Mouse (Mus musculus): ENCODE results near the gene Krt12. TPM values are rescaled to one million over a fixed set of nuclear protein-coding genes. Genes with fewer than 3 reads are reported as not detected.

Gene Krt12
- polyA plus RNA-seq, 1 experiment from 2014 or later: not detected

GRCm38 (mm10) chr11:99396034-99396433 is 26.0 kb downstream of the Krt12 start:
- H3K27me3 ChIP-seq (ENCODE audit: control insufficient read depth, insufficient read depth, low read length): peaks cover 8% of the 10 kb centered on the region
- 48% methylated on average over 3 of the region's 3 CpGs for WGBS (ENCODE audit: insufficient replicate concordance)
- H3K9ac ChIP-seq (ENCODE audit: low read depth, low read length): no peak overlapping the region
- no peak for ATAC-seq (replicated peaks; ENCODE audit: insufficient number of reproducible peaks, low FRiP score, low TSS enrichment)
- H3K9me3 ChIP-seq (replicated peaks; ENCODE audit: control insufficient read depth, low read length): no peaks in the 10 kb centered on the region
- no peaks in the 10 kb centered on the region for H3K36me3 ChIP-seq (ENCODE audit: control insufficient read depth, insufficient read depth, low read length)
- H3K4me1 ChIP-seq (ENCODE audit: control insufficient read depth, insufficient read depth, low read length): no peaks in the 10 kb centered on the region
- no peak overlapping the region for H3K4me3 ChIP-seq (ENCODE audit: low read depth, low read length)
- no peak overlapping the region for H3K27ac ChIP-seq (ENCODE audit: low read depth, low read length)
- H3K4me2 ChIP-seq: no peak overlapping the region

GRCm38 (mm10) chr11:99392492-99392891 is 29.6 kb downstream of the Krt12 start:
- H3K4me1 ChIP-seq (ENCODE audit: control insufficient read depth, insufficient read depth, low read length): no peaks in the 10 kb centered on the region
- H3K27ac ChIP-seq (ENCODE audit: low read depth, low read length): no peak overlapping the region
- no peak overlapping the region for H3K4me3 ChIP-seq (ENCODE audit: low read depth, low read length)
- 77% methylated on average over 10 of the region's 10 CpGs for WGBS (ENCODE audit: insufficient replicate concordance)
- no peaks in the 10 kb centered on the region for H3K27me3 ChIP-seq (ENCODE audit: control insufficient read depth, insufficient read depth, low read length)
- no peak for ATAC-seq (replicated peaks; ENCODE audit: insufficient number of reproducible peaks, low FRiP score, low TSS enrichment)
- no peak overlapping the region for H3K4me2 ChIP-seq
- no peak overlapping the region for H3K9ac ChIP-seq (ENCODE audit: low read depth, low read length)
- no peaks in the 10 kb centered on the region for H3K9me3 ChIP-seq (replicated peaks; ENCODE audit: control insufficient read depth, low read length)
- no peaks in the 10 kb centered on the region for H3K36me3 ChIP-seq (ENCODE audit: control insufficient read depth, insufficient read depth, low read length)

- no peaks in the 10 kb centered on the region for H3K4me1 ChIP-seq (ENCODE audit: control insufficient read depth, insufficient read depth, low read length)
- no peaks in the 10 kb centered on the region for H3K9me3 ChIP-seq (replicated peaks; ENCODE audit: control insufficient read depth, low read length)
- no peaks in the 10 kb centered on the region for H3K36me3 ChIP-seq (ENCODE audit: control insufficient read depth, insufficient read depth, low read length)
- no peak overlapping the region for H3K4me2 ChIP-seq
- WGBS (ENCODE audit: insufficient replicate concordance): 74% methylated on average over 6 of the region's 6 CpGs
- no peak overlapping the region for H3K27ac ChIP-seq (ENCODE audit: low read depth, low read length)
- H3K9ac ChIP-seq (ENCODE audit: low read depth, low read length): no peak overlapping the region
- H3K4me3 ChIP-seq (ENCODE audit: low read depth, low read length): no peak overlapping the region
- H3K27me3 ChIP-seq (ENCODE audit: control insufficient read depth, insufficient read depth, low read length): no peaks in the 10 kb centered on the region
- no peak for ATAC-seq (replicated peaks; ENCODE audit: insufficient number of reproducible peaks, low FRiP score, low TSS enrichment)
These were observed 30.7 kb downstream of the Krt12 start for GRCm38 (mm10) chr11:99391375-99391774.

- H3K9me3 ChIP-seq (replicated peaks; ENCODE audit: control insufficient read depth, low read length): no peaks in the 10 kb centered on the region
- H3K36me3 ChIP-seq (ENCODE audit: control insufficient read depth, insufficient read depth, low read length): no peaks in the 10 kb centered on the region
- no peaks in the 10 kb centered on the region for H3K27me3 ChIP-seq (ENCODE audit: control insufficient read depth, insufficient read depth, low read length)
- H3K4me1 ChIP-seq (ENCODE audit: control insufficient read depth, insufficient read depth, low read length): no peaks in the 10 kb centered on the region
- H3K4me3 ChIP-seq (ENCODE audit: low read depth, low read length): no peak overlapping the region
- 68% methylated on average over 7 of the region's 7 CpGs for WGBS (ENCODE audit: insufficient replicate concordance)
- no peak overlapping the region for H3K27ac ChIP-seq (ENCODE audit: low read depth, low read length)
- no peak overlapping the region for H3K9ac ChIP-seq (ENCODE audit: low read depth, low read length)
- no peak for ATAC-seq (replicated peaks; ENCODE audit: insufficient number of reproducible peaks, low FRiP score, low TSS enrichment)
- no peak overlapping the region for H3K4me2 ChIP-seq
These were observed 31.2 kb downstream of the Krt12 start for GRCm38 (mm10) chr11:99390866-99391265.

DNA sequence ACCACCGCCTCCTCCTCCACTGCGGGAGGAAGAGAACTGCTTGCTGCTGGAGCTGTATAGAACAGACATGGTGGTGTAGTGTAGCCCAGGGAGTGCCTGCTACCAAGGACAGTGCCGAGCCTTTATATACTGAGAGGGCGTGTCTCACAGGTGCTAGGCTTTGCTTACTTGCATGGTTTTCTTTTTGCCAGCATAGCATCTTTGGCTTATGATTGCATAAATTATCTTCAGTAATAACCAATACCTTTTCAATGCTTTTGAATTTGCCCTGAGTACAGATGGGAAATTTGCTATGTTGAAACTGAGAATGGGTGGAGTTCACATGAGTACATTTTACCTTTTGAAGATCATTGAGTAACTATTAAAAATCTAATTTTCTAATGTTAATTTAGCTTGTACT is 32.8 kb downstream of the Krt12 start, which contains the start of gene Krt10:
Gene Krt10, minus strand, starts transcription at position 101 of the 400 bp plus-strand sequence.
- Histone ChIP-seq H3K9ac (ENCODE audit: low read depth, low read length) (no peak within 1 kb of the TSS), H3K4me1 (ENCODE audit: control insufficient read depth, insufficient read depth, low read length) (no peaks in the 10 kb centered on the region), H3K36me3 (ENCODE audit: control insufficient read depth, insufficient read depth, low read length) (no peaks in the 10 kb centered on the region), H3K27me3 (ENCODE audit: control insufficient read depth, insufficient read depth, low read length) (no peaks in the 10 kb centered on the region), H3K27ac (ENCODE audit: low read depth, low read length) (no peak within 1 kb of the TSS), H3K4me2 (no peak within 1 kb of the TSS), H3K9me3 (replicated peaks; ENCODE audit: control insufficient read depth, low read length) (no peaks in the 10 kb centered on the region), H3K4me3 (ENCODE audit: low read depth, low read length) (no peak within 1 kb of the TSS)
- ATAC-seq (replicated peaks; ENCODE audit: insufficient number of reproducible peaks, low FRiP score, low TSS enrichment): no peak
- WGBS (ENCODE audit: insufficient replicate concordance): 69% methylated on average over 4 of the region's 4 CpGs

GRCm38 (mm10) chr11:99388661-99389060 is 33.4 kb downstream of the Krt12 start:
- Histone ChIP-seq H3K9me3 (replicated peaks; ENCODE audit: control insufficient read depth, low read length) (no peaks in the 10 kb centered on the region), H3K9ac (ENCODE audit: low read depth, low read length) (no peak overlapping the region), H3K4me2 (no peak overlapping the region), H3K27ac (ENCODE audit: low read depth, low read length) (no peak overlapping the region), H3K4me1 (ENCODE audit: control insufficient read depth, insufficient read depth, low read length) (no peaks in the 10 kb centered on the region), H3K27me3 (ENCODE audit: control insufficient read depth, insufficient read depth, low read length) (0 out of 2 replicates have a peak, but pooled peaks cover under 1% of the 10 kb centered on the region), H3K36me3 (ENCODE audit: control insufficient read depth, insufficient read depth, low read length) (no peaks in the 10 kb centered on the region), H3K4me3 (ENCODE audit: low read depth, low read length) (no peak overlapping the region)
- ATAC-seq (replicated peaks; ENCODE audit: insufficient number of reproducible peaks, low FRiP score, low TSS enrichment): no peak
- WGBS (ENCODE audit: insufficient replicate concordance): 88% methylated on average over 18 of the region's 18 CpGs

DNA sequence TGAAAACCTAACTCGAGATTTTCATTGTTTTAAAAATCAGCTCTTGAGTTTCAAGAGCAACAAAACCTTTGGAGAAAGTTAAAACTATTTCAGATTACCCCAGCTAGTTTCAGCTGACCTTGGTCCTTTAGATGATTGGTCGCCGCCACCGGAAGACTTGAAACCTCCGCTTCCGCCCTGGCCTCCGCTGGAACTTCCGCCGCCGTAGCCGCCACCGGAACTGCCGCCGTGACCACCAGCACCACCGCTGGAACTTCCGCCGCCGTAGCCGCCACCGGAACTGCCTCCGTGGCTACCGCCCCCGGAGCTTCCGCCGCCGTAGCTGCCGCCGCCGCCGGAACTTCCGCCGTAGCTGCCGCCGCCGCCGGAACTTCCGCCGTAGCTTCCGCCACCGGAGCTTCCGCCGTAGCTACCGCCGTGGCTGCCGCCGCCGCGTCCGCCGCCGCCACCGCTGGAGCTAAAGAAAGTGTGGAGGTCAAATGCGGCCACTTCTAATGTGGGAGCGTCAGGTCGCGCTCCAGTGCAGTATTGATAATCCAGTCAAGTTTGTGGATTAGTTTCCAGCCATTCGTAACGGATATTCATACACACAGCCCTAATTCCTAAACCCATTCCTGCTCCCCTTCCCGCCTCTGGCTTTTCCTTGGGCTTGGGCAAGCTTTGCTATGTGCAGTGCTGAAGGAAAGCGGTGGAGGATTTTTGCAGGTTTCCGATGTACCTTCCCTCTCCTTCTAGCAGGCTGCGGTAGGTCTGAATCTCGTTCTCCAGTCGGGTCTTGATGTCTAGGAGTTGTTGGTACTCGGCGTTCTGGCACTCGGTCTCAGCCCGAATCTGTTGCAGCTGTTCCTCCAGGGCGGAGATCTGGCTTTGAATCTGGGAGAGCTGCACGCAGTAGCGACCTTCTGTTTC is 36.0 kb downstream of the Krt12 start:
- H3K4me1 ChIP-seq (ENCODE audit: control insufficient read depth, insufficient read depth, low read length): no peaks in the 10 kb centered on the region
- H3K36me3 ChIP-seq (ENCODE audit: control insufficient read depth, insufficient read depth, low read length): no peaks in the 10 kb centered on the region
- no peaks in the 10 kb centered on the region for H3K9me3 ChIP-seq (replicated peaks; ENCODE audit: control insufficient read depth, low read length)
- H3K27ac ChIP-seq (ENCODE audit: low read depth, low read length): peak overlapping the region; percentile 95
- WGBS (ENCODE audit: insufficient replicate concordance): 3% methylated on average over 64 of the region's 71 CpGs
- peak; percentile 78 for ATAC-seq (replicated peaks; ENCODE audit: insufficient number of reproducible peaks, low FRiP score, low TSS enrichment)
- peak overlapping the region; percentile 84 for H3K9ac ChIP-seq (ENCODE audit: low read depth, low read length)
- H3K4me3 ChIP-seq (ENCODE audit: low read depth, low read length): peak overlapping the region; percentile 66
- H3K27me3 ChIP-seq (ENCODE audit: control insufficient read depth, insufficient read depth, low read length): peaks cover 9% of the 10 kb centered on the region; the same call in 1 of the 2 replicates
- H3K4me2 ChIP-seq: peak overlapping the region; percentile 74

DNA sequence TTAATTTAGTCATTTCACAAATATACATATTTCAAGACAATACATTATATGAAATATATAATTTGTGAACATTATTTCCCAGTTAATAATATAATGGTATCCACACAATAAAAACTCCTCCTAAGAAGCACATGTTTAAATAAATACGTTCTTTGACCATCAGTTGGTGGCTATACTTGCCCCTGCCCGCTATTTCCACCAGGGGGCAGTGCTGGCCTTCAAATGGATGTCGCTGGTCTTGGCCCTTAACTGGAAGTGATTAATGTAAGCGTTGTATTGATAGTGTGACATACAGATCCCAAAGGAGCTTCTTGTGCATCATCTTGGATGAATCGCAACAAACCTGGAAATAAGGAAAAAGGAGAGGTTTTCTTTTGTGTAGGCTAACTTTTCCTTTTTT is 42.5 kb downstream of the Krt12 start:
- H3K9ac ChIP-seq (ENCODE audit: low read depth, low read length): no peak overlapping the region
- H3K4me2 ChIP-seq: no peak overlapping the region
- no peaks in the 10 kb centered on the region for H3K36me3 ChIP-seq (ENCODE audit: control insufficient read depth, insufficient read depth, low read length)
- no peaks in the 10 kb centered on the region for H3K4me1 ChIP-seq (ENCODE audit: control insufficient read depth, insufficient read depth, low read length)
- no peaks in the 10 kb centered on the region for H3K9me3 ChIP-seq (replicated peaks; ENCODE audit: control insufficient read depth, low read length)
- peaks cover 9% of the 10 kb centered on the region for H3K27me3 ChIP-seq (ENCODE audit: control insufficient read depth, insufficient read depth, low read length)
- H3K4me3 ChIP-seq (ENCODE audit: low read depth, low read length): no peak overlapping the region
- no peak overlapping the region for H3K27ac ChIP-seq (ENCODE audit: low read depth, low read length)
- ATAC-seq (replicated peaks; ENCODE audit: insufficient number of reproducible peaks, low FRiP score, low TSS enrichment): no peak
- WGBS (ENCODE audit: insufficient replicate concordance): 21% methylated on average over 5 of the region's 5 CpGs

DNA sequence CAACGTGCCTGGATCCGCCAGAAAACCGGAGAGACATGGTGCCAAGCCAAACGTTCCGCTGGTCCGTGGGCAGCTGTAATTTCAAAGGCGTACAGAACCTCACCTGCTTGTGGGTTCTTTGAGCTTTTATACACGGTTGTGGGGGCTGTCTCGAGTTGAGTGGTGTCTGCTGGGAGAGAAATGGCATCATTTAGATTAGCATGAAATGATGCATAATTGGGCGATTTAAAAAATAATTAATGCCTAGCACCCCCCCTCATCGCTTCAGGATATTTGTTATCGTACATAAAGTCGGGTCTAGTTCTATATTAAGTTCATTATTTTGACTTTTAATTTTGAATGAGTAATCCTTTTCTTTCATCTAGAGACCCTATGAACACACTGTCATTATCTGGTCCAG is 47.3 kb downstream of the Krt12 start, which contains the start of gene Krt28:
Gene Krt28, minus strand, starts transcription at position 101 of the 400 bp plus-strand sequence.
- Histone ChIP-seq H3K4me1 (ENCODE audit: control insufficient read depth, insufficient read depth, low read length) (no peaks in the 10 kb centered on the region), H3K4me2 (no peak within 1 kb of the TSS), H3K9ac (ENCODE audit: low read depth, low read length) (no peak within 1 kb of the TSS), H3K9me3 (replicated peaks; ENCODE audit: control insufficient read depth, low read length) (no peaks in the 10 kb centered on the region), H3K36me3 (ENCODE audit: control insufficient read depth, insufficient read depth, low read length) (no peaks in the 10 kb centered on the region), H3K27ac (ENCODE audit: low read depth, low read length) (no peak within 1 kb of the TSS), H3K4me3 (ENCODE audit: low read depth, low read length) (no peak within 1 kb of the TSS), H3K27me3 (ENCODE audit: control insufficient read depth, insufficient read depth, low read length) (no peaks in the 10 kb centered on the region; the same call in 1 of the 2 replicates)
- no peak for ATAC-seq (replicated peaks; ENCODE audit: insufficient number of reproducible peaks, low FRiP score, low TSS enrichment)
- WGBS (ENCODE audit: insufficient replicate concordance): 79% methylated on average over 13 of the region's 13 CpGs

All from heart, embryonic 11.5 days (tissue).